Mouse (Mus musculus): ENCODE results near the gene Zrsr1. TPM values are rescaled to one million over a fixed set of nuclear protein-coding genes. Genes with fewer than 3 reads are reported as not detected.

The Zrsr1 gene
- polyA plus RNA-seq, 1 experiment from 2014 or later: 4.5 TPM

- H3K4me1 ChIP-seq (ENCODE audit: insufficient read depth, low read depth, low read length): peaks cover 6% of the 10 kb centered on the region; the same call in 1 of the 2 replicates
- H3K4me2 ChIP-seq (replicated peaks; ENCODE audit: low read depth, low read length): no peak overlapping the region
- no peaks in the 10 kb centered on the region for H3K9me3 ChIP-seq (ENCODE audit: low read length)
- no peak overlapping the region for H3K27ac ChIP-seq (ENCODE audit: low read length)
- H3K36me3 ChIP-seq (ENCODE audit: insufficient read depth, low read length): no peaks in the 10 kb centered on the region
- no peak overlapping the region for H3K9ac ChIP-seq (replicated peaks; ENCODE audit: low read depth)
- H3K27me3 ChIP-seq (replicated peaks; ENCODE audit: insufficient read depth, low read length): no peaks in the 10 kb centered on the region
- ATAC-seq (no peak), DNase-seq (ENCODE audit: low spot score) (no peak)
- no peak overlapping the region for H3K4me3 ChIP-seq (ENCODE audit: low read depth, low read length)
- no peak for TF ChIP-seq EP300 (IDR thresholded peaks at IDR 0.05)
- TF ChIP-seq CTCF (IDR thresholded peaks at IDR 0.05): no peak
These were observed 39.6 kb upstream of the Zrsr1 start for GRCm38 (mm10) chr11:22932167-22932566.

- no peaks in the 10 kb centered on the region for H3K27me3 ChIP-seq (replicated peaks; ENCODE audit: insufficient read depth, low read length)
- ATAC-seq (no peak), DNase-seq (ENCODE audit: low spot score) (no peak)
- H3K36me3 ChIP-seq (ENCODE audit: insufficient read depth, low read length): no peaks in the 10 kb centered on the region
- no peak overlapping the region for H3K4me3 ChIP-seq (ENCODE audit: low read depth, low read length)
- WGBS: 62% methylated on average over 5 of the region's 5 CpGs
- H3K4me1 ChIP-seq (ENCODE audit: insufficient read depth, low read depth, low read length): no peaks in the 10 kb centered on the region
- H3K9me3 ChIP-seq (ENCODE audit: low read length): no peaks in the 10 kb centered on the region
- no peak for TF ChIP-seq CTCF (IDR thresholded peaks at IDR 0.05)
- no peak for TF ChIP-seq EP300 (IDR thresholded peaks at IDR 0.05)
- no peak overlapping the region for H3K4me2 ChIP-seq (replicated peaks; ENCODE audit: low read depth, low read length)
- no peak overlapping the region for H3K9ac ChIP-seq (replicated peaks; ENCODE audit: low read depth)
- H3K27ac ChIP-seq (ENCODE audit: low read length): no peak overlapping the region
These were observed 35.2 kb upstream of the Zrsr1 start for GRCm38 (mm10) chr11:22936446-22937125.

GRCm38 (mm10) chr11:22937716-22938316 lies 34.0 kb upstream of the Zrsr1 start:
- 95% methylated on average over 4 of the region's 4 CpGs for WGBS
- H3K9ac ChIP-seq (replicated peaks; ENCODE audit: low read depth): no peak overlapping the region
- ATAC-seq (no peak), DNase-seq (ENCODE audit: low spot score) (no peak)
- H3K4me2 ChIP-seq (replicated peaks; ENCODE audit: low read depth, low read length): no peak overlapping the region
- H3K36me3 ChIP-seq (ENCODE audit: insufficient read depth, low read length): no peaks in the 10 kb centered on the region
- TF ChIP-seq EP300 (IDR thresholded peaks at IDR 0.05) (no peak), CTCF (IDR thresholded peaks at IDR 0.05) (no peak)
- H3K27ac ChIP-seq (ENCODE audit: low read length): no peak overlapping the region
- H3K27me3 ChIP-seq (replicated peaks; ENCODE audit: insufficient read depth, low read length): no peaks in the 10 kb centered on the region
- H3K4me1 ChIP-seq (ENCODE audit: insufficient read depth, low read depth, low read length): no peaks in the 10 kb centered on the region
- no peak overlapping the region for H3K4me3 ChIP-seq (ENCODE audit: low read depth, low read length)
- no peaks in the 10 kb centered on the region for H3K9me3 ChIP-seq (ENCODE audit: low read length)

- Histone ChIP-seq H3K27me3 (replicated peaks; ENCODE audit: insufficient read depth, low read length) (no peaks in the 10 kb centered on the region), H3K27ac (ENCODE audit: low read length) (no peak overlapping the region), H3K9me3 (ENCODE audit: low read length) (no peaks in the 10 kb centered on the region), H3K4me2 (replicated peaks; ENCODE audit: low read depth, low read length) (no peak overlapping the region), H3K4me1 (ENCODE audit: insufficient read depth, low read depth, low read length) (no peaks in the 10 kb centered on the region), H3K9ac (replicated peaks; ENCODE audit: low read depth) (no peak overlapping the region), H3K4me3 (ENCODE audit: low read depth, low read length) (no peak overlapping the region), H3K36me3 (ENCODE audit: insufficient read depth, low read length) (no peaks in the 10 kb centered on the region)
- ATAC-seq (no peak), DNase-seq (ENCODE audit: low spot score) (no peak)
- TF ChIP-seq CTCF (IDR thresholded peaks at IDR 0.05): no peak
- no peak for TF ChIP-seq EP300 (IDR thresholded peaks at IDR 0.05)
- WGBS: 79% methylated on average over 2 of the region's 2 CpGs
These were observed 32.8 kb upstream of the Zrsr1 start for GRCm38 (mm10) chr11:22938983-22939382.

- TF ChIP-seq EP300 (IDR thresholded peaks at IDR 0.05) (no peak), CTCF (IDR thresholded peaks at IDR 0.05) (no peak)
- DNase-seq (ENCODE audit: low spot score) (peak; percentile 22), ATAC-seq (no peak)
- no peaks in the 10 kb centered on the region for H3K4me1 ChIP-seq (ENCODE audit: insufficient read depth, low read depth, low read length)
- 88% methylated on average over 1 of the region's 1 CpGs for WGBS
- H3K9me3 ChIP-seq (ENCODE audit: low read length): no peaks in the 10 kb centered on the region
- H3K27me3 ChIP-seq (replicated peaks; ENCODE audit: insufficient read depth, low read length): no peaks in the 10 kb centered on the region
- H3K4me2 ChIP-seq (replicated peaks; ENCODE audit: low read depth, low read length): no peak overlapping the region
- no peaks in the 10 kb centered on the region for H3K36me3 ChIP-seq (ENCODE audit: insufficient read depth, low read length)
- no peak overlapping the region for H3K4me3 ChIP-seq (ENCODE audit: low read depth, low read length)
- no peak overlapping the region for H3K27ac ChIP-seq (ENCODE audit: low read length)
- H3K9ac ChIP-seq (replicated peaks; ENCODE audit: low read depth): no peak overlapping the region
These were observed 22.7 kb upstream of the Zrsr1 start for GRCm38 (mm10) chr11:22949101-22949500.

- H3K4me2 ChIP-seq (replicated peaks; ENCODE audit: low read depth, low read length): no peak overlapping the region
- no peaks in the 10 kb centered on the region for H3K27me3 ChIP-seq (replicated peaks; ENCODE audit: insufficient read depth, low read length)
- H3K36me3 ChIP-seq (ENCODE audit: insufficient read depth, low read length): no peaks in the 10 kb centered on the region
- no peak overlapping the region for H3K4me3 ChIP-seq (ENCODE audit: low read depth, low read length)
- TF ChIP-seq EP300 (IDR thresholded peaks at IDR 0.05) (no peak), CTCF (IDR thresholded peaks at IDR 0.05) (peak; percentile 21; the same call in 1 of the 2 replicates)
- ATAC-seq (no peak), DNase-seq (ENCODE audit: low spot score) (no peak)
- no peaks in the 10 kb centered on the region for H3K4me1 ChIP-seq (ENCODE audit: insufficient read depth, low read depth, low read length)
- H3K9ac ChIP-seq (replicated peaks; ENCODE audit: low read depth): no peak overlapping the region
- WGBS: 88% methylated on average over 6 of the region's 6 CpGs
- H3K27ac ChIP-seq (ENCODE audit: low read length): no peak overlapping the region
- H3K9me3 ChIP-seq (ENCODE audit: low read length): no peaks in the 10 kb centered on the region
These were observed 21.7 kb upstream of the Zrsr1 start for GRCm38 (mm10) chr11:22950131-22950530.

Measured in lung, postnatal 0 days (tissue).